Mouse (Mus musculus): Measurements from ENCODE around the gene Ahnak. TPM values are rescaled to one million over a fixed set of nuclear protein-coding genes. Genes with fewer than 3 reads are reported as not detected.
A peak's percentile ranks its signal among the peaks of the same experiment; 100 is the strongest.
"Not testable (repeated sequence)": the region's sequence is repeated elsewhere in the genome, so short reads cannot be mapped to it uniquely, and the experiment has no call there.

The Ahnak gene
- total RNA-seq, 2 experiments from 2014 or later, result 114 to 197 TPM

DNA sequence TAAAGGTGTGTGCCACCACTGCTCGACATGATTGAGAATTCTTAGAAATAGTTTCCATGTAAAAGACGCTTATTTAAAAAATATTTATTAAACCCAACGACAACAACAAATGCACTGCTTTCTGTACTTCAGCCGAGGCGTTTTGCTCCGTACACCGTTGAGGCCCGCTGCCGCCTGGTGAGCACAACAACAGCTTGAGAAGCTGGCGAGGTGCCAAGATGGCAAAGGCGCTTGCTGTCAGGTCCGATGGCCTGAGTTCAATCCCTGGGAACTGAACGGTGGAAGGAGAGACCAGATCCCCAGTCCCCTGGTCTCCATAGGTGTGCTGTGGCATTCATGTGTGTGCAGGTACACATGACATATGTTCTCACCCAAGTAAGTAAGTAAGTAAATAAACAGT lies 108.4 kb downstream of the Ahnak start:
- DNase-seq, result no peak

GRCm38 (mm10) chr19:9099751-9100150 lies 110.7 kb downstream of the Ahnak start:
- no peak for DNase-seq

- peak; percentile 59 to 72 for DNase-seq
Measured at GRCm38 (mm10) chr19:9100297-9101061, 111.4 kb downstream of the Ahnak start.

GRCm38 (mm10) chr19:9101062-9101457 lies 112.0 kb downstream of the Ahnak start:
- DNase-seq, result no peak

- DNase-seq, result no peak
Measured at GRCm38 (mm10) chr19:9103986-9104385, 114.9 kb downstream of the Ahnak start.

GRCm38 (mm10) chr19:9105101-9105685 lies 116.1 kb downstream of the Ahnak start:
- DNase-seq, result no peak

GRCm38 (mm10) chr19:9106096-9106495 lies 117.0 kb downstream of the Ahnak start:
- no peak for DNase-seq

DNA sequence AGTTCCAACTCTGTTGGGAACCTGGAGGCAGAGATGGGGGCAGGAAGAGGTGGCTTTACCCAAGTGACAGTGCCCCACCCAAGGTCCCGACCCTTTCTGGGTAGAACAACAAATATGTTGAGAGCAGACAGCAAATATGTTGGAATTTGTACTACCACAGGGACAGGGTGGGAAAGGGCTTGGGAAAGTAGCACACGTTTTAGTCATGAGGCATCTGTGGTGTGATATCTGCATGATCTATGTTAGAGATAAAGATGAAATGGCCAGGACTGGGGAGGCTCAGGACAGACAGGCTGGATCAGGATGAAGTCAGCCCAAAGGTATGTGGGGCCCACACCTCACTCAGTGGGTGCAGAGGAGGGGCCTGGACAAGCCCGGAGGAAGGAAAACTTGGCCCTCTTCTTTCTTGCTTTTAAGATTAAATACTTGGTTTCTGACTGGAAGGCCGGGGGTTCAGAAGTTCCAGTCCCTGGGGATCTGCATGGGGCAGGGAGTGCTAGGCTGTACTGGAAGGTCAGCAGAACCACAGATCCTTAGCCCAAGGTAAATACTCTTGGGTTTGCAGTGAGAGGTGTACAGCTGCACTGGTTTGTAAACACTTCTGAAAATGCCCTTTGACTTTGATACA lies 117.8 kb downstream of the Ahnak start:
- peak in 1 of 2 experiments; percentile 50 for DNase-seq

DNA sequence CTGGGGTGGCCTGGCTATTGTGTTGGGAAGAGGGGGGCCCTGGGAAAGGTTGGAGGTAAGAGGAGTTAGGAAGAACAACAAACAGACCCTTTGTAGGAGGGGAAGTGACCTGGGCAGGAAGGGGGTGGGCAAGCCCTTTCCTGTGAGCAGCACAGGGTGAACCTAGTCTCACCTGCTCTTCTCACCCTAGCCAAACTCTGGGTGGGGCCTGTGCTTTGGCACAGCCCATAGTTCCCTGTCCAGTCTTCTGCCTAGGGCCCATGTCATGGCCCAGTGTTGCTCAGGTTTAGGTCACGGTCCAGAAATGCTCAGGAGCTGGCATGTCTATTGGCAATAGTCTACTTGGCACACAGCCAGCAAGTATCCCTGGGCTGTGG lies 118.3 kb downstream of the Ahnak start:
- DNase-seq, result no peak

GRCm38 (mm10) chr19:9108536-9108935 lies 119.5 kb downstream of the Ahnak start:
- DNase-seq, result no peak

DNA sequence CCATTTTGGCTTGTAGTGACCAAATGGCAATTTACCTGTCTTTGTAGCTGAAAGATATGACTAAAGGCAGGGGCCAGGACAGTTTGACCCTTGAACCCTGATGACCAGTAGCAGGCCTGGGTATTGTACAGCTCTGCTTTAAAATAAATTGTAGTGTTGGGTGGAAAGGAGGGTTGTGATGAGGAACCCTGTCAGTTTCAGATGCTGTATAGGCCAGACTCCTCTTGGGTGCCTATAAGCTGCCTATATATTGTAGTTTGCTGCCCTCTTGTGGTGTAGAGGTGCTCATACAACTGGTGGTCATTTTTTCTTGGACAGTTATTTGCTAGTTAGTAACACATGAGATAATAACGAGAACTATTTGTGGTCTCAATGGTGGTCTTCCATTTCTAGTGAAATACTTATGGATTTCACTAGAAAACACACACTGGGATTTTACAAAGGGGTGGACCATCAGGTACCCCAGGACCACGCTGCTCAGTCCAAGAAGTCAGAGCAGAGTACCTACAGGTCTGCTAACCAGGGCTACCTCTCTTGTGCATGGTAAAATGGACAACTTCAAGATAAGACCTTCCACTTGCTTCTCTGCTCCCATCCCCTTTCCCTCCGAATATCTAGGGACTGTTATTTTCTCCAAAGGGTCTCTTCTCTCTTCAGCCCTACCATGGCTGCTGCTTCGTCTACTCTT lies 121.2 kb downstream of the Ahnak start:
- DNase-seq, result peak in 1 of 2 experiments; percentile 65

DNA sequence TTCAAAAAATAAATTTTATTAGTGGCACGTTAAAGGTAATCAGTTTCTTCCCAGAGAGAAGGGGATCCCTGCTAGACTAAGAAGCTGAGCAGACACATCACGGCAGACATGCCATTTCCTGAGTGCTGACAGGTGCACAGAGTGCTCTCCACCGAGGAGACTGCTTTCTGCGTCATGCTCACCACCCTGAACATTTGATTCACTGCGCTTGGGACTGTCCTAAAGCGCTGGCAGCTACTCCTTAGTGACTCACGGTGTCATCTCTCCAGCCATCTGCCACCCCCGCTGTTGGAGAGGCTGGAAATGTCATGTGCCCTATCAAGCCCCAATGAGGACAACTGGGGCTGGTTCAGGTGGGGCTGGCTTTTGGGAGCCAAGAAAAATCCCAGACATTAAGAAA lies 123.0 kb downstream of the Ahnak start:
- peak; percentile 67 to 74 for DNase-seq

DNA sequence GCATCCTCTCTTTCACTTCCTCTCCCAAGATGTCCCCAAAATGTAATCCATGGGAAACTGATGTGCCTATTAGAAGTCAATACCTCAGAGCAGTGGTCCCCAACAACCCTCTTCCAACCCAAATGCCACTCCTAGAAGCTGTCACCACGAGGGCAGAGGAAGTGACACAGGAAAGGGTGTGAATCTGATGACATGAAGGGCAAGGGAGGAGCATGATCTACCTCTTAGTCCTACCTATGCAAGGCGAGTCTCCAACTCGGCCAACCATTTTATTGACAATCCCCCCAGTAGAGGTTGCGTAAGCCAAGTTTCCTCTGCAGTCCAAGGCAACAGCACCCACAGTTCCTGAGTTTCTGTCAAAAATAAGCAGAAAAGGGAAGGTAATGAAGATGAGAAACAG lies 127.2 kb downstream of the Ahnak start:
- no peak for DNase-seq

- no peak for DNase-seq
Measured at GRCm38 (mm10) chr19:9117275-9117674, 128.2 kb downstream of the Ahnak start.

- DNase-seq, result peak in 1 of 2 experiments; percentile 18
Measured at GRCm38 (mm10) chr19:9119655-9120425, 130.8 kb downstream of the Ahnak start.

GRCm38 (mm10) chr19:9122390-9122789 lies 133.3 kb downstream of the Ahnak start:
- no peak for DNase-seq

DNA sequence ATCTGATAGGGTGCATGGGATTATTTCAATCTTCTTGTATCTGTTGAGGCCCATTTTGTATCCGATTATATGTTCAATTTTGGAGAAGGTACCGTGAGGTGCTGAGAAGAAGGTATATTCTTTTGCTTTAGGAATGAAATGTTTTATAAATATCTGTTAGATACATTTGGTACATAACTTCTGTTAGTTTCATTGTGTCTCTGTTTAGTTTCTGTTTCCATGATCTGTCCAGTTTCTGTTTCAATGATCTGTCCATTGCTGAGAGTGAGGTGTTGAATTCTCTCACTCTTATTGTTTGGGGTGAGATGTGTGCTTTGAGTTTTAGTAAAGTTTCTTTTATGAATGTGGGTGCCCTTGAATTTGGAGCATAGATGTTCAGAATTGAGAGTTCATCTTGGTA lies 134.9 kb downstream of the Ahnak start:
- not testable (repeated sequence) for DNase-seq

Other genes with a start within 250 kb of the Ahnak start
- gene 1700092M07Rik, start 248.6 kb upstream of the Ahnak start, total RNA-seq (2021), result 1 to 10 TPM in 1 of 2 experiments, under 1 TPM in 1; 0.82 to 1.0 TPM
- 10 to 100 TPM; 83.6 to 92.9 TPM for gene Stx5a, start 247.9 kb upstream of the Ahnak start, total RNA-seq (2021)
- 100 to 1,000 TPM in 1 of 2 experiments, 10 to 100 TPM in 1; 94.7 to 144 TPM for gene Nxf1, start 232.2 kb upstream of the Ahnak start, total RNA-seq (2021)
- 100 to 1,000 TPM; 113 to 127 TPM for gene Tmem223, start 218.3 kb upstream of the Ahnak start, total RNA-seq (2021)
- gene Tmem179b, start 214.8 kb upstream of the Ahnak start, total RNA-seq (2021), result 10 to 100 TPM; 44.8 to 69.2 TPM
- gene Taf6l, start 202.9 kb upstream of the Ahnak start, total RNA-seq (2021), result 10 to 100 TPM; 11.2 to 16.7 TPM
- 10 to 100 TPM; 90.5 to 98.5 TPM for gene Polr2g, start 190.7 kb upstream of the Ahnak start, total RNA-seq (2021)
- gene Zbtb3, start 186.7 kb upstream of the Ahnak start, total RNA-seq (2021), result 1 to 10 TPM; 2.0 to 2.9 TPM
- gene Ttc9c, start 170.0 kb upstream of the Ahnak start, total RNA-seq (2021), result 10 to 100 TPM; 31.7 to 32.2 TPM
- gene Hnrnpul2, start 169.3 kb upstream of the Ahnak start, total RNA-seq (2021), result 10 to 100 TPM; 61.8 to 67.6 TPM
- gene AC129217.1, start 159.5 kb upstream of the Ahnak start, total RNA-seq (2021), result 1 to 10 TPM in 1 of 2 experiments, not detected in 1; 1.7 TPM
- gene Bscl2, start 151.8 kb upstream of the Ahnak start, total RNA-seq (2021), result 100 to 1,000 TPM; 132 to 176 TPM
- 1 to 10 TPM; 5.2 to 5.4 TPM for gene Gng3, start 150.1 kb upstream of the Ahnak start, total RNA-seq (2021)
- 1 to 10 TPM; 4.2 to 4.5 TPM for gene Lrrn4cl, start 138.5 kb upstream of the Ahnak start, total RNA-seq (2021)
- gene Ubxn1, start 117.8 kb upstream of the Ahnak start, total RNA-seq (2021), result 100 to 1,000 TPM; 177 to 218 TPM
- gene Uqcc3, start 108.4 kb upstream of the Ahnak start, total RNA-seq (2021), result 10 to 100 TPM; 49.9 to 79.8 TPM
- 10 to 100 TPM in 1 of 2 experiments, 1 to 10 TPM in 1; 5.3 to 17.6 TPM for gene Lbhd1, start 105.6 kb upstream of the Ahnak start, total RNA-seq (2021)
- gene Gm49403, start 105.4 kb upstream of the Ahnak start, total RNA-seq (2021), result not detected
- gene 1810009A15Rik, start 100.4 kb upstream of the Ahnak start, total RNA-seq (2021), result 10 to 100 TPM; 49.6 to 50.3 TPM
- 1 to 10 TPM; 1.0 to 4.2 TPM for gene Gm49416, start 100.4 kb upstream of the Ahnak start, total RNA-seq (2021)
- gene Ints5, start 96.3 kb upstream of the Ahnak start, total RNA-seq (2021), result 10 to 100 TPM; 23.7 to 25.8 TPM
- 100 to 1,000 TPM; 190 to 201 TPM for gene Ganab, start 91.2 kb upstream of the Ahnak start, total RNA-seq (2021)
- 10 to 100 TPM; 56.3 to 66.1 TPM for gene B3gat3, start 68.9 kb upstream of the Ahnak start, total RNA-seq (2021)
- 10 to 100 TPM; 38.7 to 61.5 TPM for gene Rom1, start 59.9 kb upstream of the Ahnak start, total RNA-seq (2021)
- 10 to 100 TPM; 46.9 to 59.1 TPM for gene Eml3, start 59.7 kb upstream of the Ahnak start, total RNA-seq (2021)
- 10 to 100 TPM; 88.0 to 88.6 TPM for gene Mta2, start 47.4 kb upstream of the Ahnak start, total RNA-seq (2021)
- gene Tut1, start 35.4 kb upstream of the Ahnak start, total RNA-seq (2021), result 10 to 100 TPM; 20.7 to 24.4 TPM
- 100 to 1,000 TPM; 331 to 363 TPM for gene Eef1g, start 22.2 kb upstream of the Ahnak start, total RNA-seq (2021)
- not detected for gene Scgb1a1, start 98.7 kb downstream of the Ahnak start, total RNA-seq (2021)
- gene Asrgl1, start 146.4 kb downstream of the Ahnak start, total RNA-seq (2021), result 10 to 100 TPM; 10.7 to 11.7 TPM